Mouse (Mus musculus): ENCODE data around the gene Kmt2a.

DNA sequence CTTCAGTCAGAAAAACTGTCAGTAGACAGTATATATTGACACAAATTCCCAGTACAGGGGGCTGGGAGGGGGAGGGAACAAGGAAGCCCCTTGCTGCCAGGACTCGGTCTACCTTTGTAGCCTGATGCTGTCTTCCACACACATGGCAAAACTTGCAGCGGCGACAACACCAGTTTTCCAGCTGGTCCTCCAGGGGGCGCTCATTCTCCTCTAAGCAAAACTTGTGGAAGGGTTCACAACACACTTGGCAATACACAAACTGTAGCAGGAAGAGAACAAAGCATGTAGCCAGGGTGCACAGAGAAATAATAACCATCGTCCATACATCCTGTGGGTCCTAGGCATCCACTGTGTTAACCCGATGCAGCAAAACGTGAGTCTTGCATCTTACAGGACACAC is 44.7 kb downstream of the Kmt2a start:
- TF ChIP-seq GATA1 (IDR thresholded peaks at IDR 0.05; ENCODE audit: borderline replicate concordance, low read length) (no peak), FLI1 (IDR thresholded peaks at IDR 0.05; ENCODE audit: low read length) (no peak)
